ENCODE assay signal across 17 mouse cellular contexts in the genomic region with DNA sequence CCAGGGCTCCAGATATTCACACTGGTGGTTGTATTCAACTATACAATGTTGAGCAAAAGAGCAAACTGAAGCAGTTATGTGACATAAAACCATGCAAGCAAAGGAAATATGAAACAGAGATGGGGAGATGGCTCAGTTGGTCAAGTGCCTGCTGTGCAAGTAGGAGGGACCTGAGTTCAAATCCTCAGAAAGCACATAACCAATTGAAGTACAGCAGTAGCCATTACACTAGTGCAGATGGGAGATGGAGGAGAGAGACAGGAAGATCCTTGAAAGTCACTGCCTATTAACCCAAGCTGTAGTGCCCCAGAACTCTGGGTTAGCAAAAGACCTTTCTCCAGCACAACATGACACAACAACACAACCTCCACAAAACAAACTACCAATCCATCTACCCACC.
DNase-seq lines count a peak whose midpoint lies in the region; ATAC-seq lines count a peak whose summit lies in the region.
"Had no signal": no experiment of that assay in that cellular context is flagged by ENCODE, and none has a peak within 500 bp of the region (broad histone marks: within the 10 kb centered on the region; RNA-seq: fewer than 3 reads in every experiment).

No protein-coding gene starts in this region.

- H3K27me3 ChIP-seq in hindbrain, embryonic 10.5 days (ENCODE audit: insufficient read depth, poor library complexity, severe bottlenecking): 0 out of 2 replicates have a peak, but pooled peaks cover 5% of the 10 kb centered on the region
- no peaks in the 10 kb centered on the region for H3K27me3 ChIP-seq in hindbrain, embryonic 13.5 days
- peaks cover 7% of the 10 kb centered on the region for H3K27me3 ChIP-seq in midbrain, embryonic 10.5 days (ENCODE audit: low read depth, poor library complexity, severe bottlenecking)
- H3K27me3 ChIP-seq in midbrain, embryonic 13.5 days: no peaks in the 10 kb centered on the region
- H3K27me3 ChIP-seq: embryonic facial prominence, embryonic 13.5 days; embryonic facial prominence, embryonic 15.5 days; forebrain, embryonic 13.5 days had no signal

- no peak overlapping the region for H3K9ac ChIP-seq in hindbrain, embryonic 13.5 days
- H3K9ac ChIP-seq in midbrain, embryonic 13.5 days (replicated peaks): no peak overlapping the region
- H3K9ac ChIP-seq: embryonic facial prominence, embryonic 13.5 days; embryonic facial prominence, embryonic 15.5 days; forebrain, embryonic 13.5 days had no signal

- peak overlapping the region; percentile 76 for H3K27ac ChIP-seq in hindbrain, embryonic 10.5 days
- no peak overlapping the region for H3K27ac ChIP-seq in hindbrain, embryonic 13.5 days
- peak overlapping the region; percentile 80 for H3K27ac ChIP-seq in midbrain, embryonic 10.5 days (replicated peaks)
- H3K27ac ChIP-seq in midbrain, embryonic 13.5 days: no peak overlapping the region
- H3K27ac ChIP-seq: embryonic facial prominence, embryonic 13.5 days; embryonic facial prominence, embryonic 15.5 days; forebrain, embryonic 13.5 days had no signal

- peaks cover 35% of the 10 kb centered on the region for H3K4me1 ChIP-seq in hindbrain, embryonic 10.5 days (replicated peaks)
- H3K4me1 ChIP-seq in hindbrain, embryonic 13.5 days (replicated peaks): peaks cover 9% of the 10 kb centered on the region
- H3K4me1 ChIP-seq in midbrain, embryonic 10.5 days: peaks cover 54% of the 10 kb centered on the region
- peaks cover 16% of the 10 kb centered on the region for H3K4me1 ChIP-seq in midbrain, embryonic 13.5 days (replicated peaks)
- H3K4me1 ChIP-seq: embryonic facial prominence, embryonic 15.5 days had no signal

- H3K4me3 ChIP-seq in hindbrain, embryonic 10.5 days: no peak overlapping the region
- H3K4me3 ChIP-seq in hindbrain, embryonic 13.5 days: no peak overlapping the region
- no peak overlapping the region for H3K4me3 ChIP-seq in midbrain, embryonic 10.5 days
- H3K4me3 ChIP-seq in midbrain, embryonic 13.5 days (replicated peaks): no peak overlapping the region
- H3K4me3 ChIP-seq: embryonic facial prominence, embryonic 13.5 days; embryonic facial prominence, embryonic 15.5 days; erythroblast, embryonic 14.5 days; forebrain, embryonic 13.5 days had no signal

- no peak overlapping the region for H3K4me2 ChIP-seq in hindbrain, embryonic 13.5 days
- H3K4me2 ChIP-seq in midbrain, embryonic 13.5 days (replicated peaks): no peak overlapping the region
- H3K4me2 ChIP-seq: embryonic facial prominence, embryonic 13.5 days; embryonic facial prominence, embryonic 15.5 days; forebrain, embryonic 13.5 days had no signal

- ATAC-seq in hindbrain, embryonic 13.5 days (ENCODE audit: low FRiP score): no peak
- no peak for ATAC-seq in midbrain, embryonic 13.5 days

- H3K36me3 ChIP-seq in hindbrain, embryonic 10.5 days: no peaks in the 10 kb centered on the region
- H3K36me3 ChIP-seq in hindbrain, embryonic 13.5 days: no peaks in the 10 kb centered on the region
- H3K36me3 ChIP-seq in midbrain, embryonic 10.5 days: no peaks in the 10 kb centered on the region
- H3K36me3 ChIP-seq in midbrain, embryonic 13.5 days: no peaks in the 10 kb centered on the region
- H3K36me3 ChIP-seq: embryonic facial prominence, embryonic 13.5 days; embryonic facial prominence, embryonic 15.5 days had no signal

- H3K9me3 ChIP-seq in hindbrain, embryonic 10.5 days: no peaks in the 10 kb centered on the region
- H3K9me3 ChIP-seq in hindbrain, embryonic 13.5 days: no peaks in the 10 kb centered on the region
- H3K9me3 ChIP-seq in midbrain, embryonic 10.5 days (replicated peaks): no peaks in the 10 kb centered on the region
- no peaks in the 10 kb centered on the region for H3K9me3 ChIP-seq in midbrain, embryonic 13.5 days
- H3K9me3 ChIP-seq: embryonic facial prominence, embryonic 13.5 days; embryonic facial prominence, embryonic 15.5 days; forebrain, embryonic 13.5 days had no signal

- no peak for DNase-seq in hindbrain, embryonic 10.5 days (ENCODE audit: low spot score)
- no peak for DNase-seq in midbrain, embryonic 10.5 days (ENCODE audit: low spot score)
- DNase-seq: adrenal gland, adult 2 months; adrenal gland, postnatal 10 days; adrenal gland, postnatal 25 days; cerebellum, adult 11 months; cerebellum, adult 18-20 months; cerebellum, adult 8-10 months; cerebellum, adult 9-11 months; cerebellum, postnatal 14 days; cerebellum, postnatal 36 days had no signal

Comparison
In these comparisons a context has a peak if more than half of its experiments do, and no peak if none do; other contexts are left out.
1. H3K27ac ChIP-seq: peak in hindbrain, embryonic 10.5 days (single experiment) and midbrain, embryonic 10.5 days (single experiment); none in hindbrain, embryonic 13.5 days (single experiment) and midbrain, embryonic 13.5 days (single experiment).